Mouse (Mus musculus): Measurements from ENCODE around the gene Mgl2. TPM values are rescaled to one million over a fixed set of nuclear protein-coding genes. Genes with fewer than 3 reads are reported as not detected.

Gene Mgl2
- total and polyA plus RNA-seq, 2 experiments: 0.09 TPM; not detected in 1

DNA sequence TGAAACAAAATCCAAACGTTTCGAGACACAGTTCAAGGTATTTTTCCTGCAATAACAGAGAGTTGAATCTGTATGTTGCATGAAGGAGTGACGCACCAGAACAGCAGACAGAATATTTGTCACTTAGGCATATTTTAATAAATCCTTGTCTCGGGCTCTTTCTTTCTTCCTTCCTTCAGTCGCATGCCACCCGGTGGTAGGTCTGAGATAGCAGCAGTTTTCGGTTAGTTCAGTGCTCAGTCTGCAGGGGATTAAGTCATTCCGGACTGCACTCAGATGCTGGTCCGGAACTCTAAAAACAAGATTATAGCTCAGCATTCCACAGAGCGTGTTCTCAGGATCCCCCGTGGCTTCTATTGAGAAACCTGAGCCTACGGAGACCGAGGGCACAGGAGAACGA lies 49.3 kb downstream of the Mgl2 start:
- WGBS: 42% methylated on average over 14 of the region's 14 CpGs
- no peaks in the 10 kb centered on the region for H3K4me1 ChIP-seq (ENCODE audit: control insufficient read depth, insufficient read depth, low read length)
- no peak overlapping the region for H3K9ac ChIP-seq (ENCODE audit: low read depth, low read length)
- TF ChIP-seq POLR2A (IDR thresholded peaks at IDR 0.05; ENCODE audit: extremely low read depth, insufficient read depth, low read length) (no peak), CTCF (IDR thresholded peaks at IDR 0.05; ENCODE audit: low read depth, low read length) (peak; percentile 32; the same call in 1 of the 2 replicates)
- no peaks in the 10 kb centered on the region for H3K79me2 ChIP-seq (ENCODE audit: control insufficient read depth, insufficient read depth, low read length)
- H3K36me3 ChIP-seq (ENCODE audit: control insufficient read depth, insufficient read depth, low read length): no peaks in the 10 kb centered on the region
- no peak overlapping the region for H3K4me3 ChIP-seq (ENCODE audit: insufficient read depth, low read depth, low read length)
- peak; percentile 25 for DNase-seq (ENCODE audit: extremely low read depth, low read depth, low spot score)
- no peaks in the 10 kb centered on the region for H3K27me3 ChIP-seq (ENCODE audit: control insufficient read depth, insufficient read depth, low read length)
- no peak overlapping the region for H3K27ac ChIP-seq (replicated peaks; ENCODE audit: insufficient read depth, low read depth, low read length)

DNA sequence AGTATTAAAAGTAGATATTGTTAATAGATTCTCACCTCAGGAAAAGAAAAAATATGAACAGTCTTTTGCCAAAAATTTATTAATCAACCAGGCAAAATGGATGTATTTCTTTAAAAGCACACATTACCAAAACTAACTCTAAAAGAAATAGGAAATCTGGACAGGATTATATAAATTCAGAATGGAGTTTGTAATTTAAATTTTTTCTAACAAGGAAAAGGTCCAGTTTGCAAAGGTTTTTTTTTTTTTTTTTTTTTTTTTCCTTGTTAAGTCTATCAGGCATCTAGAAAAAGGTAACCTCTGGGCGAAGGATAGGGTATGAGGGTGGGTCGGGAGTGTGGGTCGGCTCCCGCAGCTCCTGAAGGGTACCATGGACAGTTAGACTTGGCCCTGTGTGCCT lies 50.4 kb downstream of the Mgl2 start:
- Histone ChIP-seq H3K4me1 (ENCODE audit: control insufficient read depth, insufficient read depth, low read length) (no peaks in the 10 kb centered on the region), H3K27me3 (ENCODE audit: control insufficient read depth, insufficient read depth, low read length) (no peaks in the 10 kb centered on the region), H3K9ac (ENCODE audit: low read depth, low read length) (no peak overlapping the region), H3K36me3 (ENCODE audit: control insufficient read depth, insufficient read depth, low read length) (no peaks in the 10 kb centered on the region), H3K4me3 (ENCODE audit: insufficient read depth, low read depth, low read length) (no peak overlapping the region), H3K27ac (replicated peaks; ENCODE audit: insufficient read depth, low read depth, low read length) (no peak overlapping the region), H3K79me2 (ENCODE audit: control insufficient read depth, insufficient read depth, low read length) (no peaks in the 10 kb centered on the region)
- no peak for DNase-seq (ENCODE audit: extremely low read depth, low read depth, low spot score)
- 92% methylated on average over 4 of the region's 4 CpGs for WGBS
- no peak for TF ChIP-seq CTCF (IDR thresholded peaks at IDR 0.05; ENCODE audit: low read depth, low read length)
- TF ChIP-seq POLR2A (IDR thresholded peaks at IDR 0.05; ENCODE audit: extremely low read depth, insufficient read depth, low read length): no peak

DNA sequence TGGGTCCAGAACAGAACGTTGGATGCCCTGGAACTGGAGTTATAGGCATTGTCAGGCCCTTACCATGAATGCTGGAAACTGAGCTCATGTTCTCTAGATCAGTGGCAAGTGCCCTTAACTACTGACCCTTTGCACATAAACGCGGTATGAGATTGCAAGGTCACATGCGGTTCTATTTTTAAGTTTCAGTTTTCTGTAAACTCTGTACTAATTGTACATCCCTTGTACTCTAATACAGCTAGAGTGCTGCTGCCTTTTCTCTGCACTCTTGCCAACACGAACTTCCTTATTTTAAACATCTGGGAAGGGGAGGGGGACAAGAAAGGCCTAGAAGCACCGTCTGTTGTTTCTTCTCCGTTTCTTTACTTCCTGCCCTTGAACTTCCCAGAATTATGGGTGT lies 55.0 kb downstream of the Mgl2 start:
- 65% methylated on average over 7 of the region's 7 CpGs for WGBS
- DNase-seq (ENCODE audit: extremely low read depth, low read depth, low spot score): no peak
- no peaks in the 10 kb centered on the region for H3K4me1 ChIP-seq (ENCODE audit: control insufficient read depth, insufficient read depth, low read length)

More for the DNA sequence above, 55.0 kb downstream of the Mgl2 start:
- Histone ChIP-seq H3K27me3 (ENCODE audit: control insufficient read depth, insufficient read depth, low read length) (no peaks in the 10 kb centered on the region), H3K9ac (ENCODE audit: low read depth, low read length) (no peak overlapping the region), H3K36me3 (ENCODE audit: control insufficient read depth, insufficient read depth, low read length) (no peaks in the 10 kb centered on the region), H3K4me3 (ENCODE audit: insufficient read depth, low read depth, low read length) (no peak overlapping the region), H3K79me2 (ENCODE audit: control insufficient read depth, insufficient read depth, low read length) (no peaks in the 10 kb centered on the region), H3K27ac (replicated peaks; ENCODE audit: insufficient read depth, low read depth, low read length) (no peak overlapping the region)
- TF ChIP-seq CTCF (IDR thresholded peaks at IDR 0.05; ENCODE audit: low read depth, low read length): no peak
- TF ChIP-seq POLR2A (IDR thresholded peaks at IDR 0.05; ENCODE audit: extremely low read depth, insufficient read depth, low read length): no peak

Other genes with a start within 250 kb of the Mgl2 start
- gene Kctd11, start 248.9 kb upstream of the Mgl2 start, total RNA-seq (2014; rRNA removed): 0.65 and 1.0 TPM in 2 replicates
- gene Kctd11, start 248.9 kb upstream of the Mgl2 start, polyA plus RNA-seq (2012; rRNA removed): 0.68 and 1.6 TPM in 2 replicates
- 1.2 and 1.9 TPM in 2 replicates for gene Acap1, start 234.8 kb upstream of the Mgl2 start, total RNA-seq (2014; rRNA removed)
- 2.3 and 3.3 TPM in 2 replicates for gene Acap1, start 234.8 kb upstream of the Mgl2 start, polyA plus RNA-seq (2012; rRNA removed)
- 0.13 and 0.18 TPM in 2 replicates for gene 2810408A11Rik, start 229.3 kb upstream of the Mgl2 start, total RNA-seq (2014; rRNA removed)
- gene 2810408A11Rik, start 229.3 kb upstream of the Mgl2 start, polyA plus RNA-seq (2012; rRNA removed): 0.06 and 0.11 TPM in 2 replicates
- 10.1 and 14.0 TPM in 2 replicates for gene Neurl4, start 229.3 kb upstream of the Mgl2 start, total RNA-seq (2014; rRNA removed)
- 12.6 and 20.7 TPM in 2 replicates for gene Neurl4, start 229.3 kb upstream of the Mgl2 start, polyA plus RNA-seq (2012; rRNA removed)
- gene Gps2, start 216.4 kb upstream of the Mgl2 start, total RNA-seq (2014; rRNA removed): 7.0 and 8.5 TPM in 2 replicates
- gene Gps2, start 216.4 kb upstream of the Mgl2 start, polyA plus RNA-seq (2012; rRNA removed): 32.3 and 41.0 TPM in 2 replicates
- 321 and 404 TPM in 2 replicates for gene Eif5a, start 208.4 kb upstream of the Mgl2 start, total RNA-seq (2014; rRNA removed)
- 374 and 408 TPM in 2 replicates for gene Eif5a, start 208.4 kb upstream of the Mgl2 start, polyA plus RNA-seq (2012; rRNA removed)
- not detected in 2 replicates for gene Ybx2, start 194.5 kb upstream of the Mgl2 start, total RNA-seq (2014; rRNA removed)
- gene Ybx2, start 194.5 kb upstream of the Mgl2 start, polyA plus RNA-seq (2012; rRNA removed): 0.20 TPM in 1 of 2 replicates, not detected in the other
- 0.60 and 0.83 TPM in 2 replicates for gene Slc2a4, start 182.1 kb upstream of the Mgl2 start, total RNA-seq (2014; rRNA removed)
- gene Slc2a4, start 182.1 kb upstream of the Mgl2 start, polyA plus RNA-seq (2012; rRNA removed): 0.39 and 0.58 TPM in 2 replicates
- 0.20 and 0.37 TPM in 2 replicates for gene Cldn7, start 165.6 kb upstream of the Mgl2 start, total RNA-seq (2014; rRNA removed)
- gene Cldn7, start 165.6 kb upstream of the Mgl2 start, polyA plus RNA-seq (2012; rRNA removed): 0.26 and 0.46 TPM in 2 replicates
- gene Ctdnep1, start 149.2 kb upstream of the Mgl2 start, total RNA-seq (2014; rRNA removed): 6.6 and 13.4 TPM in 2 replicates
- 39.1 and 45.3 TPM in 2 replicates for gene Ctdnep1, start 149.2 kb upstream of the Mgl2 start, polyA plus RNA-seq (2012; rRNA removed)
- 19.5 and 21.3 TPM in 2 replicates for gene Elp5, start 147.8 kb upstream of the Mgl2 start, total RNA-seq (2014; rRNA removed)
- 30.8 and 33.7 TPM in 2 replicates for gene Elp5, start 147.8 kb upstream of the Mgl2 start, polyA plus RNA-seq (2012; rRNA removed)
- 175 and 176 TPM in 2 replicates for gene Gabarap, start 139.2 kb upstream of the Mgl2 start, total RNA-seq (2014; rRNA removed)
- 430 and 476 TPM in 2 replicates for gene Gabarap, start 139.2 kb upstream of the Mgl2 start, polyA plus RNA-seq (2012; rRNA removed)
- 8.0 and 8.5 TPM in 2 replicates for gene Phf23, start 134.6 kb upstream of the Mgl2 start, total RNA-seq (2014; rRNA removed)
- gene Phf23, start 134.6 kb upstream of the Mgl2 start, polyA plus RNA-seq (2012; rRNA removed): 8.8 and 12.1 TPM in 2 replicates
- 2.8 TPM in 2 replicates for gene Dvl2, start 129.7 kb upstream of the Mgl2 start, total RNA-seq (2014; rRNA removed)
- 3.7 and 4.5 TPM in 2 replicates for gene Dvl2, start 129.7 kb upstream of the Mgl2 start, polyA plus RNA-seq (2012; rRNA removed)
- gene Acadvl, start 114.9 kb upstream of the Mgl2 start, total RNA-seq (2014; rRNA removed): 314 and 344 TPM in 2 replicates
- 302 and 314 TPM in 2 replicates for gene Acadvl, start 114.9 kb upstream of the Mgl2 start, polyA plus RNA-seq (2012; rRNA removed)
- gene Dlg4, start 113.4 kb upstream of the Mgl2 start, total RNA-seq (2014; rRNA removed): 0.37 and 1.0 TPM in 2 replicates
- 1.1 and 1.3 TPM in 2 replicates for gene Dlg4, start 113.4 kb upstream of the Mgl2 start, polyA plus RNA-seq (2012; rRNA removed)
- 531 and 680 TPM in 2 replicates for gene Asgr1, start 76.2 kb upstream of the Mgl2 start, total RNA-seq (2014; rRNA removed)
- gene Asgr1, start 76.2 kb upstream of the Mgl2 start, polyA plus RNA-seq (2012; rRNA removed): 730 and 786 TPM in 2 replicates
- 166 and 194 TPM in 2 replicates for gene Asgr2, start 37.7 kb upstream of the Mgl2 start, total RNA-seq (2014; rRNA removed)
- gene Asgr2, start 37.7 kb upstream of the Mgl2 start, polyA plus RNA-seq (2012; rRNA removed): 212 and 216 TPM in 2 replicates
- 0.55 and 0.67 TPM in 2 replicates for gene Clec10a, start 25.9 kb downstream of the Mgl2 start, total RNA-seq (2014; rRNA removed)
- gene Clec10a, start 25.9 kb downstream of the Mgl2 start, polyA plus RNA-seq (2012; rRNA removed): 0.27 and 0.95 TPM in 2 replicates
- 6.6 and 12.5 TPM in 2 replicates for gene Slc16a11, start 82.4 kb downstream of the Mgl2 start, total RNA-seq (2014; rRNA removed)
- 37.1 and 84.4 TPM in 2 replicates for gene Slc16a11, start 82.4 kb downstream of the Mgl2 start, polyA plus RNA-seq (2012; rRNA removed)
- gene Slc16a13, start 90.7 kb downstream of the Mgl2 start, total RNA-seq (2014; rRNA removed): 0.47 and 1.3 TPM in 2 replicates
- gene Slc16a13, start 90.7 kb downstream of the Mgl2 start, polyA plus RNA-seq (2012; rRNA removed): 1.7 and 3.3 TPM in 2 replicates
- 0.74 and 0.81 TPM in 2 replicates for gene Bcl6b, start 99.5 kb downstream of the Mgl2 start, total RNA-seq (2014; rRNA removed)
- gene Bcl6b, start 99.5 kb downstream of the Mgl2 start, polyA plus RNA-seq (2012; rRNA removed): 0.56 and 1.3 TPM in 2 replicates
- 6.5 and 9.9 TPM in 2 replicates for gene 0610010K14Rik, start 107.6 kb downstream of the Mgl2 start, total RNA-seq (2014; rRNA removed)
- 30.6 and 34.0 TPM in 2 replicates for gene 0610010K14Rik, start 107.6 kb downstream of the Mgl2 start, polyA plus RNA-seq (2012; rRNA removed)
- 0.28 and 1.5 TPM in 2 replicates for gene Gm21988, start 109.5 kb downstream of the Mgl2 start, total RNA-seq (2014; rRNA removed)
- 5.8 and 6.8 TPM in 2 replicates for gene Gm21988, start 109.5 kb downstream of the Mgl2 start, polyA plus RNA-seq (2012; rRNA removed)
- 7.7 and 9.3 TPM in 2 replicates for gene Rnasek, start 109.5 kb downstream of the Mgl2 start, total RNA-seq (2014; rRNA removed)
- gene Rnasek, start 109.5 kb downstream of the Mgl2 start, polyA plus RNA-seq (2012; rRNA removed): 158 and 176 TPM in 2 replicates
- 0.09 and 0.20 TPM in 2 replicates for gene Alox12, start 125.0 kb downstream of the Mgl2 start, total RNA-seq (2014; rRNA removed)
- gene Alox12, start 125.0 kb downstream of the Mgl2 start, polyA plus RNA-seq (2012; rRNA removed): 0.28 and 0.46 TPM in 2 replicates
- gene Alox12e, start 192.3 kb downstream of the Mgl2 start, total RNA-seq (2014; rRNA removed): not detected in 2 replicates
- not detected in 2 replicates for gene Alox12e, start 192.3 kb downstream of the Mgl2 start, polyA plus RNA-seq (2012; rRNA removed)
- gene Alox15, start 221.7 kb downstream of the Mgl2 start, total RNA-seq (2014; rRNA removed): 0.07 and 0.09 TPM in 2 replicates
- 0.10 TPM in 1 of 2 replicates, not detected in the other for gene Alox15, start 221.7 kb downstream of the Mgl2 start, polyA plus RNA-seq (2012; rRNA removed)